Mouse (Mus musculus): ENCODE measurements around the gene Rassf2.

GRCm38 (mm10) chr2:132049921-132050320, 19.9 kb upstream of the Rassf2 start:
- no peak for TF ChIP-seq POLR2A (IDR thresholded peaks at IDR 0.05; ENCODE audit: borderline replicate concordance, extremely low read depth, insufficient read depth, insufficient read length, poor library complexity, severe bottlenecking)
- no peak for TF ChIP-seq CTCF (IDR thresholded peaks at IDR 0.05; ENCODE audit: borderline replicate concordance, extremely low read depth, insufficient read depth, insufficient read length)

Data from brain, embryonic 14.5 days (tissue).